Mouse (Mus musculus): ENCODE results near the gene B3gnt3.

DNA sequence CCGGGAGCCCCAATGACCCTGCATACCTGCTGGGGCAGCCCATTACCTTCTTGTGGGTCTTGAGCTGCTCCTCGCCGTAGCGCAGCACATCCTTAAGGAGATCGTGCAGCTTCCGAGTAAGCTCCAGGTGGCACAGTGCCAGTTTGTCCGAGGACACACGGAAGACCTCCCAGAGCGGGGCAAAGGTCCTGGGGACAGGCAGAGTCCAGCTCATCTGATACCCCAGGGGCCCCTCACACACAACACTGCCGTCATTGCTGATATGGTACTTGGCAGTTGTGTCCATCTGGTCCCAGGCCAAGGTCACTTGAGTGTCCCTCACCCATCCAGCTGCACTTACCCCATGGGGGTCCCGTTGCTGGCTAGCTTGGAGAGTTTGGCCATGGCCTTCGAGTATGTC lies 15.5 kb upstream of the B3gnt3 start:
- TF ChIP-seq GATA1 (IDR thresholded peaks at IDR 0.05; ENCODE audit: borderline replicate concordance, low read length) (no peak), FLI1 (IDR thresholded peaks at IDR 0.05; ENCODE audit: low read length) (no peak)

Measured in megakaryocyte, embryonic 14.5 days (primary cell).